Mouse (Mus musculus) T-helper 1 cell (primary cell): ENCODE data around the gene Slc35e3.
"Not testable (repeated sequence)": the region's sequence is repeated elsewhere in the genome, so short reads cannot be mapped to it uniquely, and the experiment has no call there.

Source experiments
- in situ Hi-C: fragments of 300-600 bp; cut with MboI, MseI; formaldehyde crosslinking; loops from one replicate; pipeline ENCODE4 v1.15.1; 2025; ENCODE audit warnings: high pct_unique_total_duplicates

Gene Slc35e3

DNA sequence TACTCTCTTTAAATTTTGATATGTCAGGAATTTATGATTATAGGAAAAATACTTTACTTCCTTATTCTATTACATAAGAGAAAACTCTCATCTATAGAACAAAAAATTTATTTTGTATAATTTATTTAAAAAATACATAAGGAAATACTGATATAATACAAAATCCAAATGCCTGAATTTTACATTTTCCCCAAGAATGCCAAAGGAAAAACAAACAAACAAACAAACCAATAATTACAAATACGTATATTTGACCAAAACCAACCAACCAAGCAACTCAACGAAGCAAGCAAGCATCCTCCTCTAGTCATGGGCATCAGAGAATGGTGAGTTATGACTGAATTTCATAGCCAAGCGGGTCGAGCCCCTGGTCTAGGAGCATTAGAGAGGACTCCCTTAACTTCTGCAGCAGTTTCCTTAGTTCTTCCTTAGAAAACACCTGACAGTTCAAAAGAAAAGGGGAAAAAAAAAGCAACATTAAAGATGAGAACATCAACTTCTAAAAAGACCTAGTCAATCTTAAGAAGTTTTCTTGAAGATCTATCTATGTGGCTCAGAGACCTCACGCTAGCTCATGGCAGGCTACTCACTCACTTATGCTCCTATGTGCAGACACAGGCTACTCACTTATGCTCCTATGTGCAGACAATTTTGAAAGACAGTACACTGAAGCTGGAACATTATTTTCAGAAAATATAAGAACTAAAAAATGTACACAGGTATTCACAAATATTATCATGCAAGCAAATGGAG is 4.5 kb upstream of the Slc35e3 start:
- in situ Hi-C loops, result no loop called here

DNA sequence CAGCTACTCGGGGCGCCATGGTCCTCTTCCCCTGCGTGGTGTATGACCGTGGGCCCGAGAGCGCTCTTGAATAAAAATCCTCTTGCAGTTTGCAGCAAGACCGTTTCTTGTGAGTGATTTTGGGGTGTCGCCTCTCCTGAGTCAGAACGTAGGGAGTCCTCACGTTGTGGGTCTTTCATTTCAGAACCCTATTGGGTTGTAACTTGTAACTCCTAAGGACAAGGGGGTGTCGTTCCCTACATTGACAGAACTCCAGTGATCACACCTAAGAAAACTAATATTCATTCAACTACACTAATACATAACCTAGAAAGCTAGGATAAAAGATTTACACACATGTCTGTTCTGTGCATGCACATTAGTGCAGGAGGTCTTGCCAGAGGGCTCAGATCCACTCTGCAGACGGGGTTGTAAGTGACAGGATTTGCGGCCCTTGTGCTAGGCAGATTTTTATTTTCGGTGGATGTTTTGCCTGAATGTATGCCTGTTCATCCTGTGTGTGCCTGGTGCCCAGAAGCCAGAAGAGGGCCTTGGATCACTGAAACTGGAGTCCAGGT is 3.7 kb upstream of the Slc35e3 start:
- in situ Hi-C loops, result no loop called here

- in situ Hi-C loops, result no loop called here
Observed at GRCm38 (mm10) chr10:117749050-117749686, 3.0 kb upstream of the Slc35e3 start.

DNA sequence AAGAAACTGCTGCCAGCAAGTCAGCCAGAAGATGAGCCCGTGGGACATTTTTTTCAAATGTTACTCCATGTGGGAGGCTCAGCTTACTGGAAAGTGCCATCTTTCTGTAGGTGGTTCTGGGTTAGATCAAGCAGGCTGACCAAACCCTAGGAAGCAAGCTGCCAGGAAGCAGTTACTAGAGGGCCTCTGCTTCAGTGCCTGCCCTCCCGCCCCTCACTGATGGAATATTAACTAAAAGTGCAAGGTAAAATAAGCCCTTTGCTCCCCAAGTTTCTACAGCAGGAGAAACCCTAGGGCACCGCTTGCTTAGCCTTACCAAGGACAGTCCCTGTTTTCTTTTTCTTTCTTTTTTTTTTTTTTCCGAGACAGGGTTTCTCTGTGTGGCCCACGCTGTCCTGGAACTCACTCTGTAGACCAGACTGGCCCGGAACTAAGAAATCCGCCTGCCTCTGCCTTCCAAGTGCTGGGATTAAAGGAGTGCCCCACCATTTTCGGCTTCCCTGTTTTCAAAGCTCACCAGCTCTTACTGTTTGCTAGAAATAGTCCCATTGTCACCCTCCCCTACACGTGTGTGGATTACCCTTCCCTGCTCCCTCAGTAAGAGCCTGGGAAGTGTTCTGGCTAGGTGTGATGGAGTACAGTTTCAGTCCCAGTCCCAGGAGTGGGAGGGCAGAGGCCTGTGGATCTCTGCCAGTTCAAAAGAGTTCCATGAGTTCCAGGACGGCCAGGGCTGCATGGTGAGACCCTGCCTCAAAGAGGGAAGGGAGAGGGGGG is 2.3 kb upstream of the Slc35e3 start:
- in situ Hi-C loops, result no loop called here

GRCm38 (mm10) chr10:117747711-117748110 is 1.5 kb upstream of the Slc35e3 start:
- in situ Hi-C loops, result no loop called here

- in situ Hi-C loops, result not testable (repeated sequence)
Observed at GRCm38 (mm10) chr10:117745570-117746296, 432 bp downstream of the Slc35e3 start.

DNA sequence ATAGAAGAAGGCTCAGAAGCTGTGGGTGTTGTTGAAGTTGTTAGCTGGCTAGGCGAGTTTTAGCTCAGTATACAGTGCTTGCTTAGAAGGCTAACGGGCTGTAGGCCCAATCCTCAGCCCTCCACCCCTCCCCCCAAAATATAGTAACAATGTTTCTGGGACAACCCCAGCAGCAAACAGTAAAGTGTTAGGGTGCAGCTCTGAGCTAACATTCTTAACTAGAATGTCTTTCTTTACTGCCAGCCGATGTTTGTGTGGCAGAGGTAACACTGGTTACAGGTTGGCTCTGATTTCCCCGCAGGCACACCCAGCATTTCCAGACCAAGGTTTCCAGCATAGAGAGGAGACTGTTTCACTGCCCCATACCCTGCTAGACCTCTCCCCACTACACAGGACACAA is 2.2 kb downstream of the Slc35e3 start:
- in situ Hi-C loops, result no loop called here

GRCm38 (mm10) chr10:117743182-117743581 is 3.0 kb downstream of the Slc35e3 start:
- in situ Hi-C loops, result no loop called here

DNA sequence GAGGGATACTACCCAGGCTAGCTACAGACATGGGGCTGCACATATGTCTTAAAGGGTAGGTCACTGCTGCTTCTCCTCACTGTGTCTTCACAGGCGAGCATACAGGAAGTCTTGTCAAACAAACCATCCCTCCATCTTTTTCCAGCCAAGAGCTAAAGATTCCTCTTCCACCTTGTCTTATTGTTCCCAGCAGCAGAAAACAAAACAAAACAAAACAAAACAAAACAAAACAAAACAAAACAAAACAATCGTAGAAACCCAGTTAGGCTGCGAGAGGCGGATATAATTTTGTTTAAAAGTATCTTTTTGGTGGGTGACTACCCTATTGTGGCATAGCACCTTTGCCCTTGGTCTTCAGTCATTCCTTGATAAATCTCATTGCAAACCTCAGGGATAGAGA is 3.5 kb downstream of the Slc35e3 start:
- in situ Hi-C loops, result no loop called here

DNA sequence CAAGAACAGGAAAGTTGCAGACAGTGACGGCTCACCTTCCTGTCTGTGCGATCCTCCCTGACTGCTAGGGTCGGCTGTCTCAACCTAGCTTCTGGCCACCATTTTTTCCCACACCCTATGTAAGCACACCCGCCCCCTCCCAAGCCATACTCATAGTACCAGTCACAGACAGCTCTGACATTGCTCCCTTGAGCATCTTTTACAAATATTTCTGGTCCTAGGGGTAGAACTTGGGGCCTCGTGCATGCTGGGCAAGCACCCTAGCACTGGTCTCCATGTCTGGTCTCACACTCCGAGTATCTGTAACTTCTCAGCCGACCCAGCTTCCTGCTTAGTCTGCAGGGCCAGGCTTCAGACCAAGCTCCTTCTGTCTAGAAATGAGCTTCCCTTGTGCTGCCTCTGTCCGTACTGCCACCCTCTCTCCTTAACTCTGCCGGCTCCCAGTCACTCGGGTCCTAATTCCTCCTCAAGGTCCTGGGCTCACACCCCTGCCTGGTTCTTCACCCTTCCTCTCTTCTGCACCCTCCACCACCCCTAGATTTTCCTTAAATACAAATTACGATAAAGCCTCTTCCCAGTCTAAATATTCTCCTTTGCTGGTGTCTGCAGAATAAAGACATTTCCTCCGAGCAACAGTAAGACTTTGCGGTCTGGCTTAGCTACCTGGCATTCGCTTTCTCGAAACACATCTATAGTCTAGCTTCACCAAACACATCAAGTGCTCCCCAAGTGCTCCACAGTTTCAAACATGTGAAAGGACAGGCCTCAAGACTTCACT is 4.3 kb downstream of the Slc35e3 start:
- in situ Hi-C loops, result no loop called here

DNA sequence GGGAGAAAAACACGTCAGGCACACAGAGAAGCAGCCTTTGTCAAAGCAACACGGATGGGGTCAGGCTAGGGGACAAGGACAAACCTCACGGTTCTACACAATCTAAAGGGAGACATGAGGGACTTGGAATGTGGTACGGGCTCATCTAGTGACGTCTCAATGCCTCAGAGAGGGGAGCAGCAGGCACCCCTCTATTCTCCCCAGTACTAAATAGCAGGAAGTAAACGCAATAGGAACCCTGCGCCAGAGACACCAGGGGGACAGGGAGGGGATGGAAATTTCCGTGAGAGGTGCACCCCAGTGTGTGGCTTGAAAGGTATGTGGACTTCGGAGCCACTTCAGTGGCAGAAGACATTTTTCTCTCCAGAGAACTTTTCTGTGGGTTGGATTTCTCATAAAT is 5.2 kb downstream of the Slc35e3 start:
- in situ Hi-C loops, result no loop called here

GRCm38 (mm10) chr10:117740171-117740570 is 6.0 kb downstream of the Slc35e3 start:
- in situ Hi-C loops, result no loop called here

DNA sequence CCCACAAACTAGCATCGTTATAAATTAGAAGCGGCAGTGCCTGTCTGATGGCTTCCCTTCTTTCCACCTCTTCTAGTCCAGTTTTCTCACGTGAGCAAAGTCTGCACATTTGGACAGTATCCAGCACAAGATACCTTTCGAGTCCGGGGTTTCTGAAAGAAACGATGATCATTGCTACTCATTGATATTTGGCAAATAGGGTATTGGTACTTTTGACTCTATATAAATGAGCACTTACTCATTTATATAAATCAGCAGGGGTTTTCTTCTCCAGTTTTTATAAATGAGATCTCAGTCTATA is 6.6 kb downstream of the Slc35e3 start:
- in situ Hi-C loops, result loop anchor here (10.0 kb wide), 2 partner anchors 385 to 715 kb away; no protein-coding TSS in a partner anchor

- in situ Hi-C loops, result loop anchor here (10.0 kb wide), 2 partner anchors 386 to 716 kb away; no protein-coding TSS in a partner anchor
Observed at GRCm38 (mm10) chr10:117738928-117739647, 7.1 kb downstream of the Slc35e3 start.

GRCm38 (mm10) chr10:117738140-117738921 is 7.8 kb downstream of the Slc35e3 start:
- in situ Hi-C loops, result loop anchor here (10.0 kb wide), 2 partner anchors 386 to 716 kb away; no protein-coding TSS in a partner anchor

- in situ Hi-C loops, result loop anchor here (10.0 kb wide), 2 partner anchors 387 to 717 kb away; no protein-coding TSS in a partner anchor
Observed at GRCm38 (mm10) chr10:117737498-117737897, 8.7 kb downstream of the Slc35e3 start.

DNA sequence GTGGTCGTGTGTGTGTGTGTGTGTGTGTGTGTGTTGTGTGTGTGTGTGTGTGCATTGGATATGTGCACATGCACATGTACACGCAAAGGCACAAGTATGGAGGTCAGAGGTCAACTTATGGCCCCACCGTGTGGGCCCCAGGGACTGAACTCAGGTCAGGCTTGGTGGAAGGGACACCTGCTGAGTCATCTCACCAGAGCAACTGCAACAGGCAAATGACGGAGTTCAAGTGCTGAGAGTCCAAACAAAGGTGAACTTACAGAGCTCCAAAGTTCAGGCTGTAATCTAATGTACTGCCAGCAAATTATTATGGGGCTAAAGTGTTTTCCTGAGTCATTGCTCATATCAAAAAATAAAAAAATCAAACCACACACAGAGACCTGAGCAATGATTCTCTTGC is 9.1 kb downstream of the Slc35e3 start:
- in situ Hi-C loops, result loop anchor here (10.0 kb wide), 2 partner anchors 388 to 718 kb away; no protein-coding TSS in a partner anchor

DNA sequence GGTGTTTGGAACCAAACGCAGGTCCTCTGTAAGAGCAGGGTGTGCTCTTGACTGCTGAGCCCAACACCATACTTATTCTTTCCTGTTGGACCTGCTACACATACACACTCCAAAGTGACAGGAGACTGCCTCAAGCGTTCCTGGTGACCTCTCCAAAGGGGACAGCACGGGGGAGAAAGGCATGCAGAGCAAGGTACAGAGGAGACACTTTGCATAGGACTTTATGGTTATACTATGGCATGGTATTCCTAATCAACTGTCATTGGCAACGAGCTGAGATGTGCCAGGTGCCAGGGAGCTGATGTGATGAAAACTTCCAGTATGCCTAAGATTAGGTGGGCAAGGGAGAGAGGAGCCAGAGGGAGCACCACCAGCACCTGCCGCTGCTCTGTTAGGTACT is 9.6 kb downstream of the Slc35e3 start:
- in situ Hi-C loops, result loop anchor here (10.0 kb wide), 2 partner anchors 388 to 718 kb away; no protein-coding TSS in a partner anchor

DNA sequence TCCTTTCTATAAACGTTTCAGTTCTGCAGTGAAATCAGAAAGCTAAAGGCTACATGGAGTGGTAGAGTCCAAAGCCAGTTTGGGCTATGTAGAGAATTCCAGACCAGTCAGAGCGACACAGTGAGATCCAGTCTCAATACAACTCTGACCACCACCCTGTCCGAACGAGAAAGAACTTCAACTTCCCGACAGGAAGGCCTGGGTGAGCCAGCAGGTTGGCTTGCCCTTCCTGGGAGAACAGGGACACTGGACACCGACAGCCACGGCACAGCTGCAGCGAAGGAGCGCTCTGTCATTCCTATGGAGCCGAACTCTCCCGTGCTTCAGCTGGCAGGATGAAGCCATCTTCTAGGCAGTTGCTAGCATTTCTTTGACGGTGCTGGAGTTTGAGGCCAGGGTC is 10.8 kb downstream of the Slc35e3 start:
- in situ Hi-C loops, result loop anchor here (10.0 kb wide), 2 partner anchors 389 to 719 kb away; no protein-coding TSS in a partner anchor
